In genomic region chr14:121073093-121073866, GRCm38 (mm10) we compare ENCODE assay signal across 10 mouse cellular contexts. TPM values are rescaled to one million over a fixed set of nuclear protein-coding genes. Genes with fewer than 3 reads are reported as not detected.
DNase-seq lines count a peak whose midpoint lies in the region; ATAC-seq and TF ChIP-seq lines count a peak whose summit lies in the region.
"Had no signal": no experiment of that assay in that cellular context is flagged by ENCODE, and none has a peak within 500 bp of the region (broad histone marks: within the 10 kb centered on the region; RNA-seq: fewer than 3 reads in every experiment).

No protein-coding gene starts in this region.

- no peak overlapping the region for H3K9ac ChIP-seq in liver, adult 2 months (ENCODE audit: low read depth, low read length)
- no peak overlapping the region for H3K9ac ChIP-seq in liver, embryonic 11.5 days (ENCODE audit: low read depth, low read length)
- no peak overlapping the region for H3K9ac ChIP-seq in forebrain, embryonic 13.5 days
- no peak overlapping the region for H3K9ac ChIP-seq in midbrain, embryonic 15.5 days

- H3K4me2 ChIP-seq in liver, embryonic 11.5 days, result no peak overlapping the region
- no peak overlapping the region for H3K4me2 ChIP-seq in forebrain, embryonic 13.5 days
- H3K4me2 ChIP-seq in midbrain, embryonic 15.5 days, result no peak overlapping the region

- no peak for TF ChIP-seq POLR2A in liver, adult 2 months (IDR thresholded peaks at IDR 0.05; ENCODE audit: extremely low read depth, insufficient read depth, low read length)
- TF ChIP-seq POLR2A in brain, embryonic 14.5 days (IDR thresholded peaks at IDR 0.05; ENCODE audit: borderline replicate concordance, extremely low read depth, insufficient read depth, insufficient read length, poor library complexity, severe bottlenecking), result no peak

- no peak overlapping the region for H3K4me3 ChIP-seq in liver, adult 2 months (ENCODE audit: insufficient read depth, low read depth, low read length)
- no peak overlapping the region for H3K4me3 ChIP-seq in liver, embryonic 11.5 days (ENCODE audit: low read depth, low read length)
- no peak overlapping the region for H3K4me3 ChIP-seq in forebrain, embryonic 13.5 days
- no peak overlapping the region for H3K4me3 ChIP-seq in midbrain, embryonic 15.5 days

- WGBS in liver, adult 2 months, result 36% methylated on average over 5 of the region's 5 CpGs
- 90% methylated on average over 5 of the region's 5 CpGs for WGBS in liver, embryonic 11.5 days
- WGBS in forebrain, embryonic 13.5 days, result 95% methylated on average over 5 of the region's 5 CpGs
- 96% methylated on average over 5 of the region's 5 CpGs for WGBS in midbrain, embryonic 15.5 days

- peaks cover 5% of the 10 kb centered on the region; the same call in 1 of the 2 replicates for H3K4me1 ChIP-seq in liver, adult 2 months (ENCODE audit: control insufficient read depth, insufficient read depth, low read length)
- H3K4me1 ChIP-seq in liver, embryonic 11.5 days (replicated peaks; ENCODE audit: control insufficient read depth, insufficient read depth, low read length), result no peaks in the 10 kb centered on the region
- no peaks in the 10 kb centered on the region for H3K4me1 ChIP-seq in forebrain, embryonic 13.5 days
- H3K4me1 ChIP-seq in midbrain, embryonic 15.5 days, result no peaks in the 10 kb centered on the region

- no peaks in the 10 kb centered on the region for H3K9me3 ChIP-seq in liver, embryonic 11.5 days (ENCODE audit: control insufficient read depth, low read length)
- H3K9me3 ChIP-seq in forebrain, embryonic 13.5 days (replicated peaks), result no peaks in the 10 kb centered on the region
- no peaks in the 10 kb centered on the region for H3K9me3 ChIP-seq in midbrain, embryonic 15.5 days

- peak overlapping the region; percentile 28 for H3K27ac ChIP-seq in liver, adult 2 months (replicated peaks; ENCODE audit: insufficient read depth, low read depth, low read length)
- H3K27ac ChIP-seq in liver, embryonic 11.5 days (ENCODE audit: low read depth, low read length), result no peak overlapping the region
- no peak overlapping the region for H3K27ac ChIP-seq in forebrain, embryonic 13.5 days
- H3K27ac ChIP-seq in midbrain, embryonic 15.5 days, result no peak overlapping the region

- no peaks in the 10 kb centered on the region for H3K36me3 ChIP-seq in liver, adult 2 months (ENCODE audit: control insufficient read depth, insufficient read depth, low read length)
- 0 out of 2 replicates have a peak, but pooled peaks cover 3% of the 10 kb centered on the region for H3K36me3 ChIP-seq in liver, embryonic 11.5 days (ENCODE audit: control insufficient read depth, insufficient read depth, low read length)
- peaks cover 7% of the 10 kb centered on the region; the same call in 1 of the 2 replicates for H3K36me3 ChIP-seq in forebrain, embryonic 13.5 days (ENCODE audit: poor library complexity, severe bottlenecking)
- H3K36me3 ChIP-seq in midbrain, embryonic 15.5 days (replicated peaks), result no peaks in the 10 kb centered on the region

- peak; percentile 39; the same call in 1 of the 2 replicates for TF ChIP-seq CTCF in liver, adult 2 months (IDR thresholded peaks at IDR 0.05; ENCODE audit: low read depth, low read length)
- no peak for TF ChIP-seq CTCF in brain, embryonic 14.5 days (IDR thresholded peaks at IDR 0.05; ENCODE audit: borderline replicate concordance, extremely low read depth, insufficient read depth, insufficient read length)

- peaks cover 4% of the 10 kb centered on the region; the same call in 1 of the 2 replicates for H3K79me2 ChIP-seq in liver, adult 2 months (ENCODE audit: control insufficient read depth, insufficient read depth, low read length)

- ATAC-seq in liver, embryonic 11.5 days (replicated peaks; ENCODE audit: low FRiP score), result no peak
- peak; percentile 74 for ATAC-seq in forebrain, embryonic 13.5 days
- peak; percentile 67 for ATAC-seq in midbrain, embryonic 15.5 days (replicated peaks)

- DNase-seq in liver, adult 2 months (ENCODE audit: extremely low read depth, low read depth, low spot score), result peak; percentile 85
- no peak for DNase-seq in liver, embryonic 11.5 days (ENCODE audit: low spot score)
- peak; percentile 61 for DNase-seq in brain, embryonic 14.5 days (ENCODE audit: low read depth)
- no peak for DNase-seq in left cerebral cortex, adult 9 months (ENCODE audit: low spot score in 2 of 2)
- DNase-seq in layer of hippocampus, adult 9-11 months, result no peak
- DNase-seq in urinary bladder, adult 2 months (ENCODE audit: low spot score), result no peak
- DNase-seq: cerebellum, postnatal 25 days; kidney, postnatal 25 days had no signal

- H3K27me3 ChIP-seq in liver, adult 2 months (ENCODE audit: control insufficient read depth, insufficient read depth, low read length), result no peaks in the 10 kb centered on the region
- no peaks in the 10 kb centered on the region for H3K27me3 ChIP-seq in liver, embryonic 11.5 days (replicated peaks; ENCODE audit: control insufficient read depth, insufficient read depth, low read length)
- H3K27me3 ChIP-seq in forebrain, embryonic 13.5 days, result no peaks in the 10 kb centered on the region
- H3K27me3 ChIP-seq in midbrain, embryonic 15.5 days (replicated peaks), result no peaks in the 10 kb centered on the region

RNA-seq across cellular contexts. Expression of gene Farp1, which starts 38.3 kb away (rescaled TPM):
- total RNA-seq in liver, adult 2 months (2014; rRNA removed), result 4.2 and 6.1 TPM in 2 replicates
- 6.4 and 8.6 TPM in 2 replicates for polyA plus RNA-seq in liver, adult 2 months (2012; rRNA removed)
- 14.9 and 17.6 TPM in 2 replicates for polyA plus RNA-seq in liver, embryonic 11.5 days (2014; fragmentation: Nextera tagmentation; extraction: Ambion mirVana)
- 58.0 and 77.6 TPM in 2 replicates for polyA plus RNA-seq in brain, embryonic 14.5 days (2012; rRNA removed)
- polyA plus RNA-seq in forebrain, embryonic 13.5 days (2015; fragmentation: Nextera tagmentation; extraction: Ambion mirVana), result 15.9 and 17.7 TPM in 2 replicates
- 37.7 and 41.2 TPM in 2 replicates for polyA plus RNA-seq in midbrain, embryonic 15.5 days (2015; fragmentation: Nextera tagmentation; extraction: Ambion mirVana)
- 31.7 and 46.1 TPM in 2 replicates for polyA plus RNA-seq in urinary bladder, adult 2 months (2012; rRNA removed)

Comparison
In these comparisons a context has a peak if more than half of its experiments do, and no peak if none do; other contexts are left out.
1. DNase-seq: peak in liver, adult 2 months (single experiment) and brain, embryonic 14.5 days (single experiment); none in liver, embryonic 11.5 days (single experiment), left cerebral cortex, adult 9 months (0 of 2), layer of hippocampus, adult 9-11 months (single experiment) and urinary bladder, adult 2 months (single experiment).